Mouse (Mus musculus) cerebellum, adult 9-10 months (tissue): ENCODE results near the gene Upk2.

Source experiments
- DNase-seq: peaks from one replicate; pipeline ENCODE4 v3.0.0; 2022

The Upk2 gene

DNA sequence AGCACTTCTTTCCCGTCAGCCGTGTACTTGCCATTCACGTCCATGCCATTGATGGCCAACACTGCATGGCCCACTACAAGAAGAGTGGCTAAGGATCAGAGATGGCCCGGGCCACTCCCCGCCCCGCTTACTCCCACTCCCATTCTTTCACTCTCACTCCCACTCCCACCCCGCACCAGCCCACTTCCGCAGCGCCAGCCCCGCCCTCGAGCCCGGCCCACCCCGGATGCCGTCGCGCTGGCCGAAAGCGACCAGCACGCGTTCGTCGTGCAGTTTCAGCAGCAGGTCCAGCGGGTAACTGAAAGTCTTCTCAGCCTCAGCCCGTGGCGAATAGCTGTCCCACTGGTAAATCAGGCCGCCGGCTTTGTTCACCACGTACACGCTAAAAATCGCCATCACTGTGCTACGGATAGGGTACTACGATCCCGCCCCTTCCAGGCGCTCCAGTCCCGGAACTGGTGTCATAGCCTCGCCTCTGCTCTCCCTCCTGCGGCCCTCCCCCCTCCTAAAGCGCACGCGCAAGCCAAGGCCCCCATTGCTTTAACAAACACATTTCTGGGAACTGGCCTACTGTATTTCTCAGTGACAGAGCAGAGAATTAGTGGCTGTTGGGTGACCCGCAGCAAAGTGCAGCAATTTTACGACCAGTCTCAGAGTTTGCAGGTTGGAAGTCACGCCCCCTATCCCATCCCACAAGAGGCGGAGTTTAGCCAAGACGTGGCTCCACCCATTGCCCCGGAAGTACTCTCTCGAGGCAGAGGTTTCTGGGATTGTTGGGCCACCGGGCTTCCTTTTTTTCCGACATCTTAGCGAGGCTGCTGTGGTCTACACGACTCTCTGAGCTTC, 47.6 kb downstream of the Upk2 start, which contains the start of the genes Rps25 and Trappc4:
Gene Rps25 (plus strand): TSS at position 234 of the 846 bp plus-strand sequence.
Gene Trappc4 (minus strand): TSS at position 695 of the 846 bp plus-strand sequence.
- peak; percentile 94 for DNase-seq

DNA sequence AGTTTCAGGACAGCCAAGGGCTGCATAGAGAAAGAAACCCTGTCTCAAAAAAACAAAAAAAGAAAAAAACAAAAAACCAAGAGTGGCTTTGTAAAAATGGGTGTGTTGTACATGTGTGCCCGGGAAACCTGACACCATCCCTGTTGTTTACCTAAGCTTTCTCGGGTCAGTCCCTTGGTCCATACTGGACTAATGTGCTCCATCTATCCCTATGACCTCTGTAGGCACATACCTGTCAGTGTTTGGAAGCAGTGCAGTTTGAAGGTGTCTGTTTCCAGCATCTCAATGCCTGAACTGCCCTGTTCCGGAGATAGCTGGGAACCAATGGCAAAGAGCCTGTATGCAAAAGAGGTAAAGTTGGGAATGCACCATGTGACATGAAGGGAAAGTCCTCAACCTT, 49.8 kb downstream of the Upk2 start:
- no peak for DNase-seq
